Mouse (Mus musculus): ENCODE measurements around the gene Srebf2.

Gene Srebf2

DNA sequence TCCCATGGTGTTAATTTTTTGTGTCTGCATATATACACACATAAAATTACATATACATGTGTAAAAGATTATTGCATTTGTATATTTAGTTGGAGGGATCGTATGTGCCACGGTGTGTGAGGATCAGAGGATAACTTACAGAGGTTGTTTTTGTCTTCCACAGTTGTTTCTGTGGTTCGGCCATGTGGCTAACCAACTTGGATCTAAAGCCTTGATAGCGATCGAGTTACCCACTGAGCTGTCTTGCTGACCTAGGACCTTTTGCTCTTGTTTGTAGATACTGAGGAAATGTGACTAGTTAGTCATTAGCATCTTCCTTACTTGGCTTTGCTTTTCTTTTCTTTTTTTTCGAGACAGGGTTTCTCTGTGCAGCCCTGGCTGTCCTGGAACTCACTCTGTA is 9.3 kb downstream of the Srebf2 start:
- no peak for DNase-seq (ENCODE audit: low read depth, low spot score)

DNA sequence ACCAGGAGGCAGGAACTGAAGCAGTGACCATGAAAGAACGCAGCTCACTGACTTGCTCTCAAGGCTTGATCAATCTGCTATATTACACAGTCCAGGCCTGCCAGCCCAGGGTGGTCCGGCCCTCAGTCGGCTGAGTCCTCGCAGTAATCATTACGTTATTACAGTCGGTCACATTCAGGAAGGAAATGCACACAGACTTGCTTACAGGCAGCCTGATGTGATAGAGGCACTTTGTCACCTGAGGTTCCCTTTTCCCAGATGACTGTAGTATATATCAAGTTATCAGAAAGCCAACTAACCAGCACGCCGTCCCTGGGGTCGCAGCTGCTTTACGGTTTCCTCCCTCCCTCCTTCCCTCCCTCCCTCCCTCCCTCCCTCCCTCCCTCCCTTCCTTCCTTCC is 9.9 kb downstream of the Srebf2 start:
- no peak for DNase-seq (ENCODE audit: low read depth, low spot score)

DNA sequence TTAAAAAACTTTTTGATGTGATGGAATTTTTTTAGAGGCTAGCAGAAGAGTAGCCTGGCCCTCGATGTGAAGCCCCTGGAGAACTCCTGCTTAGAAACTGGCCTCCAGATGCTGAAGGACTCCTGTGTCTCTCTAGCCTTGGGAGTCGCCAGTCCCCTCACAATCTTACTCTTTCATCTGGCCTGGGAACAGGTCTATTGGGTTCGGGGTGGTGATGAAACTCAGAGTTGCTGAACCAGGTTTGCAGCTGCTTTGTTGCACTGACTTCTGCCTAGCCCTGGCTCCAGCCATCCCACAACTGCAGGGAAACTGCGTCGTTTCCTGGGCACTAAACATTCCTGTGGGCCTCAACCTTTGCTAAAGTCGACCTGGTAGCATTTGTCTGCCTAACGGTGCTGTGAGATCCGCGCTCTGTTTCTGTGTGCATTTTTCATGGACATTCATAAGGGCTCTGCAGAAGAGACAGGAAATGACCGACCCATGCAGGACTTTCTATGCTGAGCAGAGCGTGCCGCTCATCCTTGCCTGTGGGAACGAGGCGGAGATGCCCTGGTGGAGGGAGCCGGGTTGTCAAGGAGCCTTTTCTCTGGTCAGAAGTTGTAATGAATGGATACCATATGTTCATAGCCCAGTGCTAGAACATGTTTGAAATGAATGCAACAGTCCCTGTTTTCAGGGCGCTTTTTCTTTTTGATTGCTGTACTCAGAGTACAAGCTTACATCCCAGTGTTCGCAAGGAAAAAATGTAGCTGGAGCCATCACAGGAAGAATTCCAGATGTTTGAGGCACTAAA is 11.5 kb downstream of the Srebf2 start:
- no peak for DNase-seq (ENCODE audit: low read depth, low spot score)

DNA sequence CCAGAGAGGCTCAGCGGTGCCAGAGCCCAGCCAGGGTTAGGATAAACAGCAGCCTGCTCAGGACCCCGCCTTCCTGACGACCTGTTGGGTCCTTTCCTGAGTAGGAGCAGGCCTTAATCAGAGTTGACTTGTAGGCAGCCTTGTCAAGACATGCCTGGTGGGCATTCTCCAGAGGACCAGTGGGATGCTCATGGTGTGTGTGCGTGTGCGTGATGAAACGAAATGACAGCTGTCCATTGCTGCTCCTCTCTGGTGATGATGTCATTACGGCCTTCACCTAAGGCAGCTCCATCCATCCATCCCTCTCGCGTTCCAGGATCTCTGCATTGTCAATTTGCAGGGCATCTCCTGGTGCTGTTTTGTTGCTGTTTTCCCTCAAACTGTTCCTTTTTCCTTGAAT is 12.5 kb downstream of the Srebf2 start:
- DNase-seq (ENCODE audit: low read depth, low spot score): no peak

DNA sequence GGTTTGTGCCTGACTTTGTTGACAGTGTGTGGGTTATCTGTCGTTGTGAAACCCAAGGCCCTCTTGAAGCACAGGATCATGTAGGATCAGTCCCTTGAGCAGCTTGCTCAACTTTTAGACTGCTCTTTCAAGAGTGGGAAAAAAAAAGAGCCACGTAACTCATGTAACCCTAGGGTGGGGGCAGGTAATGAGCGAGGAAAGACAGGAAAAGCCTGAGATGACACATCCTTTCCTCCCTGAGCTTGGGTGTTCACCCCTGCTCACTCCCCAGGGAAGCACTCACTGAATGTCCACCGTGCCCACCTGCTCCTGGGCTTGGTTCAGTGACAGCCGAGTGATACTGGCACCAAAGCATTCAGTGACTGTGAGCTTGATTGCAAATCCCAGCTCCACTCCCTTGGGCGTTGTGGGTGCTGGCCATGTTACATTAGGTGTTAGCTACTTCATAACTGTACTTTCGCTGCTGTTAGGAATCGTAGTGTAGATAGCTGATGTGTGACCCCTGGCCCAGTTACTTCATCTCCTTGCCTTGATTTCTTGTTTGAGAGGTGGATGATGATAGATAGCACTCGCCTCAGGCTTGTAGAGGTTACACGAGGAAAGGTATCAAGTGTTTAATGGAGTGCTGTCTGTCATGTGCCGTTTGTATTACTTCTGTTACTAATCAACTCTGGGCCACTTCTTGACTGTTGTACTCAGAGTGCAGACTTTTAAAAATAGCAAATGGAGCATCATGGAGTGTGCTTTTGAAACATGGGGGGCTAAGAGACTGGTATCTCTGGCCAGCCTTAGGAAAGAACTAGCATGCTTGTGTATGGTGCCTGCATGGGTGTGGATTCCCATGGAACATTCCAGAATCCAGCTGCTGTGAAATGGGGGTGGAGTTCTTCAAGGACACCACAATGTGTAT is 14.0 kb downstream of the Srebf2 start:
- no peak for DNase-seq (ENCODE audit: low read depth, low spot score)

DNA sequence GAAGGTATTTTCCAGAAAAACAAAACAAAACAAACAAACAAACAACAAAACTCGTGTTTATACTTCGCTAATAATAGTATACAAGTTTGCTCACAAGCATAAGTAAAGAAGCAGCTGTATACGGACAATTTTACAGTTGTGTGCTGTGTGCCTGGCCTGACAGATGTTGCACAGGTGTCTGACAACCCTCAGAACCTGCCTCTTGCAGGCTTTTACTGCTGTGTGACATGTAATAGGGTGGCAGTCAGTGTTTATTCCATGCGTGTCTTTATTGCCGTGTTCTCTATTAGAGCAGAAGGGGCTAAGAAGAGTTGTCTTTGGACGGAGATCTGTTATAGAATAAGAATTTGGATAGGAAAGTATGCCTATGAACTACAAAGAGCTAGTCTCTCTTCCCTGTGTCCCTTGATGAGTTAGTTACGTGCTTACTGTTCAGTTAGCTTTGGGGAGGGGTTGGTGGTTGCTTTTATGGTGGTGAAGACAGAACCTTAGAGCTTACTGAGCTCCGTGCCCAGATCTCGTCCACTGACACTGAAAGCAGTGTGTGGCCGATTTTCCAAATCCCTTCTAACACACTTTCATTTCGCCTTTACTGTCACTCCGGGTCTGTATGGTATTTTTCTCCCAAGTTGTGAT is 15.1 kb downstream of the Srebf2 start:
- no peak for DNase-seq (ENCODE audit: low read depth, low spot score)

DNA sequence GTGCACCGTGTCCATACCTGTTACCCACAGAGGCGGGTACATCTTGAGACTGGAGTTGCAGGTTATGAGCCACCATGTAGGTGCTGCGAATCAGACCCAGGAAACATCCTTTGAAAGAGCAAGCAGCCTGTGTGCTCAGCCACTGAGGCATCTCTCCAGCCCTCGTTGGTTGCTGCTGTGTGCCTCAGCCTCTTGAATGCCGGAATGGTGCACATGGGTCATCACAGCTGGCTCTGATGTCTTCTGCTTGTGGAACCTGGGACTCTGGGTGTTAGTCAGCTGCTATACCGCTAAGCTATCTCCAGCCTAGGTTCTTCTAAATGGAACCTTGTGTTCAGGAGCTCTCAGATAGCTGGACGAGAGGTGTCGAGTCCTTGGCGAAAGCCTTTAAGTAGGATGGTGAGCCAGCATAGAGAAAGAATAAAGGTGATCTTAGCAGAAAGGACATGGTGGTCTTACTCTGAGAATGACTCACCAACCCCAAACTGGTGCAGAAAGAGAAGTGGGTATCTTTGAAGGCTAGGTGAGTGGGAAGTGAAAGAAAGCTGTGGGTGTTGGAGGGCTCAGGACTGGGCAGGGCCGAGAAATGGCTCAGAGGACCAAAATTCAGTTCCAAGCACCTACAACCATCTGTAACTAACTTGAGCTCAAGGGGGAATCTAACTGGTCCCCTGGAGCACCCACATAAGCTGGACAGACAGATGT is 16.5 kb downstream of the Srebf2 start:
- DNase-seq (ENCODE audit: low read depth, low spot score): no peak

DNA sequence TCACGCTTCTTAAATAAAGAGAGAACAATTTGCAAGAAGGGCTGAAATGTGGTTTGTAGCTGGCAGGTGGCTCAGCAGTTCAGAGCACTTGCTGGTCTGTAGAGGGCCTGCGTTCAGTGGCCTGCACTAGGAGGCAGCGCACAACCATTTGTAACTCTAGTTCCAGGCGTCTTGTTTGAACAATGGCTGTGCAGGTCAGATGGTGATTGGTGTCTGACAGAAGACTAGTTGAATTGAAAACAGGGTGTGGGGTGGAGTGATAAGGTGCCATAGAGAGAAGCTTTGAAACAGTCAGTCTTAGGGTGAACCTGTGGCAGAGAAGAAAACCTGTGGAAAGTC is 17.0 kb downstream of the Srebf2 start:
- DNase-seq (ENCODE audit: low read depth, low spot score): peak; percentile 46

DNA sequence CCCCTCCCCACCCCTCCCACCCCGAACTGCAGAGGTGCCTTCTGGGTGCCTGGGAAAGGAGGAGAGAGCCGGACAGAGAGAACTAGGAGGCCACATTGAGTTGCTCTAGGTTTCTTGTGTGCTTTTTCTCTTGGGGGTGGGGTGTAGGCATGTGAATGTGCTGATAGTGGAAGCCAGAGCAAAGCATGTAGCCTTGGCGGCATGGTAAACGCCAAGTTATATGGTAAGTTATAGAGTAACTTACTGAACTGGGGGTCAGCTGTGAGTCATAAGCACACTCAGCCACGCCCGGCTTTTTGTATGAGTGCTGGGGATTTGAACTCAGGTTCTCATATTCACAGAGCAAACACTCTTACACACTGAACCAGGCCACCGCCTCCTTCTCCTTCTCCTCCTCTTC is 17.5 kb downstream of the Srebf2 start:
- no peak for DNase-seq (ENCODE audit: low read depth, low spot score)

DNA sequence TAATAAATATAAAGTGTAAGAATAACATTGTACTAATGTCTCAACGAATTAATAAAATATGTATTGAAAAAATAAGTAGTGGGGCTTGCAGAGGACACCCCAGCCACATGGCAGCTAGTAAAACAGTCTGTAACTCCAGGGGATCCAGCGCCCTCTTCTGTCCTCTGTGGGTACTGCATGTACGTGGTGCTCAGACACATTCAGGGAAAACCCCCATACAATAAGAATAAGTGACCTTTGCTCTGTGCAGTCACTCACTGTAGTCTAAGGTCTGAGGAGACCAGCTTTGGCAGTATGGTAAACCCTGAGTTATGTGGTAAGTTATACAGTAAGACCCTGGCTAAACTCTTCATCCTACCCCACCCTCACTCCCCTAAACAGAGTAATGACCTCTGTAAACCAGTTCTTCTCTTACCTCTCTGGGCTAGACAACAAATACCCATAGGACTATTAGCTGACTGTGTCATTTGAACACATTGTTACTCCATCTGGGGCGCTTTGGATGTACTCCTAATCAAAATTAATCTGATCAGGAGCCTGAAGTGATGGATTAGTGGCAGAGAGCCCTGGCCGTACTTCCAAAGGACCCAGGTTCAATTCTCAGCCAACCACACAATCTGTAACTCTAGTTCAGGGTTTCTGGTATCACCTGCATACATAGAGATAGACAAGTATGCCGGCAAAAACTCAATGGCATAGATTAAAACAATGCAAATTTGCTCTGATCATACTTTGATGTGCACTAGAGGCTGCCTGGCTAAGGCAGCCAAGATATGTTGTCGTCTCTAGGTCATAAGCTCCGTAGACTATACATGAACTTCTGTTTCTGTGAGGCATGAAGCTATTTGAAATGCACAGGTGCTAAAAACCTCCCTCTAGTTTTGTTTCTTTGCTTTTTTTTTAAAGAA is 18.6 kb downstream of the Srebf2 start:
- DNase-seq (ENCODE audit: low read depth, low spot score): peak; percentile 83

DNA sequence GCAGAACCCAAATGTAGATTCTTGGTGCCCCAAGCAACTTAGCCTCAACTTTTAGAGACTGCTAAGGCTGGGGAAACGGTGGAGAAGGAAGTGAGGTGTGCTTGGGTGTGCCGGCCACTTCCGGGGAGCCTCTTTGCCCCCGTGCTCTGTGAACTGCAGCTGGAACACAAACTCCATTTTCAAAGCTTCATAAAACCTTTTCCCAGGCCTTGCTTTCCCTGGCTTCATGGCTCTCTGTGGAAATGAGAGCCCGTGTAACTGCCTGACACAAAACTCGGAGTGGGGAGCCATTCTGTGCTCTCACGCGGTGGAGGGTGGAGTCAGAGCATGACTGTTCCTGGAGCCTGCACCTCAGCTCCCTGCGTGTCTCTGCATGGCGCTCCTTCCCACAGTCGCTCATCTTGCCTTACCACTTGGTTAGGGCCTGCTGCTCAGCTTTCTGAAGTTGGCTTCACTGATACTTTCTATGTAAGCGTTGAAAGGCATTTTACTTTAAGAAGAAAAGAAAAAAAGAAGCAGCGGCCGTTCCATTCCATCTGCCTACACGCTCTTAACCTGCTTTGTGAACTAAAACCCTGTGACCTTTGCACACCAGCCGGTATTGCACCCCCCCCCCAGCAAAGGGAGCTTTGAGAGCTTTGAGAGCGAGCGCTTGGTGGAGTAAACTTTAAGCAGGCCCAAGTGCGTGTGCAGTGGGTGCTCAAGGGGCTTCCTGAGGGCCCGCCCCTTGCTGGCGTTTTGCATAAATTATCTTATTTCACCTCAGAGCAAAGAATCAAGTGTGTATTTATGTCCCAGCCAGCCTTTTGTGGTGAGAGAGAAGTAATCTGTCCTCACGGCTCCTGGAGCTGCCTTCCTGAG is 19.5 kb downstream of the Srebf2 start:
- DNase-seq (ENCODE audit: low read depth, low spot score): peak; percentile 43

DNA sequence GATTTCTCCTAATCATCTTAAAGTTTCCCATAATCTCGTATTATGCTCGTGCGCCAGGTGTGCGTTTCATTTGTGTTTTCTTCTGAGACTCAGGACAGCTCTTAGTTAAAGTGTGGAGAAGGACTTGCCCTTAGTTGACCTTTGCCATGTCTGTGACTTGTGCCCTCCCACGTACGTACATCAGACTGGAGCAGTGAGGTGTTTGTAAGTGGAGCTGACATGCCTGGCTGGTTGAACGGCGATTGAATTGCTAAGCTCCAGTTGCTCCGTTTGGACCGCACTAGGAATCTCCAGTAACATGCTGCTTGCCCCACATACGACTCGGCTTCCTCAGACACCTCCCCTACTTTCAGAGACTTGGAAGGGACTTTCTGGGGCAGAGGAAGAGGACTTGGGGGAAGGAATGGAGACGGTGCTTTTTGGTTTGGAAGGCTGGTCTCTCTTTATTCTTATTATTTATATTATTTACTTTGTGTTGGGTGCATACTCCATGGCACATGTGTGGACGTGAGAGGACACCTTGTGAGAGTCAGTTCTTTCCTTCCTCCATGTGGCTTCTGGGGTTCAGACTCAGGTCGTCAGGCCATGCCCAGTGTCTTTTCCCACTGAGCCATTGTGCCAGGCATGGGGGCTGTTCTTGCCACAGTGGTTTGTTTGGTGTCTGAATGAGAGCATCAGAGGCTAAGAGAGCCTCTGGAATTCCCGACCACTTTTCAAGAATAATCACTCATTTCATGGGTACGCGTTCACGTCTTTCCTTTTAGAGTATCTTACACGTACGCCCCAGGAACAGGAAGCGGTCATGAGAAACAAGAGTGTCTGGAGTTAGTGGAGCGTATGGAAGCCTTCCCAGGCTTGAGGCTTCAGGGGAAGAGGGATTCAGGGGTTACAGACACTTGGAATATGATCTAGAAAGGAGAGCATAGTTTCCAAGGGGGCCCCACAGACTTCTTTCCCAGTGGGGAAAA is 20.5 kb downstream of the Srebf2 start:
- DNase-seq (ENCODE audit: low read depth, low spot score): no peak

DNA sequence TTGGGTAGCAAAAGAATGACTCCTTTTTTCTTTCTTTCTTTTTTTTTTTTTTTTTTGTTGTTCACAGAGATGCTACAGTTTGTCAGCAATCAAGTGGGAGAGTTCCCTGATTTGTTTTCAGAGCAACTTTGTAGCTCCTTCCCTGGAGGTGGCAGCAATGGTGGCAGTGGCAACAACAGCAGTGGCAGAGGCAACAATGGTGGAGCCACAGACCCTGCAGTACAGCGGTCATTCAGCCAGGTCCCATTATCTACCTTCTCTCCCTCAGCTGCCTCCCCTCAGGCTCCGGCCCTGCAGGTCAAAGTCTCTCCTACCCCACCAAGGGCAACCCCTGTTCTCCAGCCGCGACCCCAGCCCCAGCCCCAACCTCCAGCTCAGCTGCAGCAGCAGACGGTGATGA is 22.7 kb downstream of the Srebf2 start:
- DNase-seq (ENCODE audit: low read depth, low spot score): no peak

DNA sequence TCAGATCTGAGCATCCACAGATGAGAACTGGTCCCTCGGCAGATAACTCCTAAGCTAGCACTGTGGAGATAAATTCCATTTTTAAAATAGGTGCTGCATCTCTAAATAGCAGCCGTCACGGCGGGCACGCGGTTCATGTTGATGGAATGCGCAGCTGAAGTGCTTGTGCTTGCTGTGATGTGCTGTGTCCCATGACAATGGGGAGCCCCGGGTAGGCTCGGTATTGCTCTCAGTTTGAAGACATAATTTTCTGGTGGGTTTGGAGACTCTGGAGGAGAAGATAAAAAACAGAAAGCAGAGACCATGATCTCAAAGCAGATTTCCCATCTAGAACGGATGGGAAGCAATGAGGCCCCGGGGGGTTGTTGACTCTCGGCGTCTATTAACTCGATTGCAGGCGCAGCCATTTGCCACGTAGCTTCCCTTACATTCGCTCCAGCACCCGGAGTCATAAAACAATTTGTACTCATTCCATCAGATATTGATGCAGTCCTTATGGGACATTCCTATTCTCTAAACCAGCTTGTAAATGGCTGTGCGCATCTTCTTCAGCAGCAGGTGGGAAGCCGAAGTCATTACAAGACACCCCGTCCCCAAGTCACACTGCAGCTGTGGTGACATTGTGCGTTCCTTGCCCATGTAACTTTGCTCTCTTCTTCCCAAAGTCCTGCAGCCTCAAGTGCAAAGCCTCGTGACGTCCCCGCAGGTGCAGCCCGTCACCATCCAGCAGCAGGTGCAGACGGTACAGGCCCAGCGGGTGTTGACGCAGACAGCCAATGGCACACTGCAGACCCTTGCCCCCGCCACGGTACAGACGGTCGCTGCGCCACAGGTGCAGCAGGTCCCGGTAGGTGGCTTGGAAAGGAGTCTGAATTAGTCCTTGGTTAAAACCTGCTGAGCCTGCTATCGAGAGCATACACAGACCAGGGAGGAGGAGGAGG is 23.7 kb downstream of the Srebf2 start:
- DNase-seq (ENCODE audit: low read depth, low spot score): peak; percentile 35

DNA sequence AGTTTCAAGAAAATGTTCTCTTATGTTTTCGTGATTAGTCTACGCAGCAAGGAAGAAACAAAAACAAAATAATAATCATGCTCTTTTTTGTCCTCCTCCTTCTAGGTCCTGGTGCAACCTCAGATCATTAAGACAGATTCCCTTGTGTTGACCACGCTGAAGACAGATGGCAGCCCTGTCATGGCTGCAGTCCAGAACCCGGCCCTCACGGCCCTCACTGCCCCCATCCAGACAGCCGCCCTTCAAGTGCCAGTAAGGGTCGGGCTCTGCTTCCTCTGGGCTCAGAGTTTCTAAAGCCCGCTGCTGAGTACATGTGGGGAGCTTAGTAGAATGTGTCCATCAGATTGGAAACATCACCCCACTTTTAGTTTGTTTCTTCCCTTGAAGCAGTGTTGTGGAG is 25.7 kb downstream of the Srebf2 start:
- DNase-seq (ENCODE audit: low read depth, low spot score): no peak

DNA sequence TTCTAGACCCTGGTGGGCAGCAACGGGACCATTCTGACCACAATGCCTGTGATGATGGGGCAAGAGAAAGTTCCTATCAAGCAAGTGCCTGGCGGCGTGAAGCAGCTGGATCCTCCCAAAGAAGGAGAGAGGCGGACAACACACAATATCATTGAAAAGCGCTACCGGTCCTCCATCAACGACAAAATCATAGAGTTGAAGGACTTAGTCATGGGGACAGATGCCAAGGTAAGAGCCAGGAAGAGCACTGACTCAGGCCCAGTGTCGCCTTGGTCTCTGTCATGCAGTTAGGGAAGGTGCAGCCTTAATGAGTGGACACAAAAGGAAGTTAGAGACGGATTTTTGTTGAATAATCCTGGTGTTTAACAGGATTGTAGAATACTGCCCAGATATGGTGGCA is 28.1 kb downstream of the Srebf2 start:
- no peak for DNase-seq (ENCODE audit: low read depth, low spot score)

DNA sequence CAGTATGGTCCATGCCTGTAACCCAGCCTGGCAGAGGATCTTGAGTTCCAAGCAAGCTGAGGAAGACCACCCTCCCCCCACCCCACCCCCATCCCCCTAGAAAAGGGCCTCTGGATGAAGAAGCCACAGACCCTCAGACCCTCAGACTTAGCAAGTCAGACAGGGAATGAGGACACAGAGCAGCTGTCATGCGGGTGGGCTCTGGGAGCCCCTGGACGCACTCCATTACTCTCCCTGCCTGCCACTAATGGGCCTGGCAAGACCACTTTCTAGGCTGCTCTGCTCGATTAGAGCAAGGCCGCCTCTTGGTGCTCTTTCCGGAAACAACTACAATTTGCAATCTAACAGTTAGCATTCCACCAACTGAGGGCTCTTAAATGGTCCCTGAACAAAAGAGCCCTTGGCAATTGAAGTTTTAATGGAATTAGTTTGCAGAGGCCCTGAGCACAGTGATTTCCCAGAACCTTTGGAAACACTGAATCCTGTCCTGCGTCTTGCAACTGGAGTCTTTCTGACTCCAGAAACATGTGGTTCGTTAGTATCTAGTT is 30.8 kb downstream of the Srebf2 start:
- peak; percentile 57 for DNase-seq (ENCODE audit: low read depth, low spot score)

Data from ZHBTc4 (cell line).